Mouse (Mus musculus) limb, embryonic 14.5 days (tissue): ENCODE measurements around the gene Dync2h1. TPM values are rescaled to one million over a fixed set of nuclear protein-coding genes. Genes with fewer than 3 reads are reported as not detected.

ENCODE experiments used
- ATAC-seq: fragments of 200-750 bp; cut with Nextera tagmentation; 2 replicates; pipeline ENCODE4 v1.8.0; 2017; ENCODE audit warnings: low read depth, moderate number of reproducible peaks, moderate TSS enrichment; ENCODE audit not compliant: low FRiP score
- DNase-seq: peaks from one replicate; pipeline ENCODE4 v3.0.0-alpha.2; 2015; ENCODE audit warnings: low spot score
- H3K27ac ChIP-seq: fragments of 300-500 bp; sonication (generic); replicated peaks from 2 replicates; pipeline ENCODE4 v1.5.1; 2014; ENCODE audit warnings: low read depth, mild to moderate bottlenecking, low read length, moderate library complexity, mixed read lengths
- H3K27me3 ChIP-seq: fragments of 300-500 bp; sonication (generic); 2 replicates; pipeline ENCODE4 v1.6.1; 2014; ENCODE audit warnings: low read length, mixed read lengths; ENCODE audit not compliant: control insufficient read depth, insufficient read depth
- H3K36me3 ChIP-seq: fragments of 300-500 bp; sonication (generic); 2 replicates; pipeline ENCODE4 v1.6.1; 2014; ENCODE audit warnings: mild to moderate bottlenecking, low read length, moderate library complexity, mixed read lengths; ENCODE audit not compliant: control insufficient read depth, insufficient read depth
- H3K4me1 ChIP-seq: fragments of 300-500 bp; sonication (generic); 2 replicates; pipeline ENCODE4 v1.6.1; 2014; ENCODE audit warnings: antibody characterized with exemption, low read length, mixed read lengths; ENCODE audit not compliant: control insufficient read depth, insufficient read depth
- H3K4me2 ChIP-seq: fragments of 300-500 bp; sonication (generic); replicated peaks from 2 replicates; pipeline ENCODE4 v1.6.1; 2014; ENCODE audit warnings: low read depth, mild to moderate bottlenecking, low read length, moderate library complexity; ENCODE audit not compliant: severe bottlenecking
- H3K4me3 ChIP-seq: fragments of 300-500 bp; sonication (generic); replicated peaks from 2 replicates; pipeline ENCODE4 v1.5.1; 2014; ENCODE audit warnings: low read length
- H3K9ac ChIP-seq: fragments of 300-500 bp; sonication (generic); 2 replicates; pipeline ENCODE4 v1.6.1; 2014; ENCODE audit warnings: mild to moderate bottlenecking, low read depth, low read length, moderate library complexity; ENCODE audit not compliant: severe bottlenecking
- H3K9me3 ChIP-seq: fragments of 300-500 bp; sonication (generic); 2 replicates; pipeline ENCODE4 v1.6.1; 2016; ENCODE audit warnings: low read length; ENCODE audit not compliant: control insufficient read depth
- POLR2A ChIP-seq: fragments of 200-500 bp; IDR thresholded peaks from 2 replicates; pipeline ENCODE4 v1.8.0; 2012; ENCODE audit warnings: inconsistent platforms, mild to moderate bottlenecking, moderate library complexity, borderline replicate concordance; ENCODE audit not compliant: insufficient read depth, insufficient read length; ENCODE audit errors: extremely low read depth
- WGBS: fragments of 180-500 bp; shearing (Covaris S2); extraction: QIAGEN DNeasy Blood & Tissue Kit; methylation state at CpG from one replicate; pipeline ENCODE4 v1.1.7; 2014; 5-methylcytosine and 5-hydroxymethylcytosine counted together
- polyA plus RNA-seq, 2 experiments: library from polyadenylated mRNA; depleted of rRNA in 1 of 2; stranded (reverse) in 1 of 2; unstranded in 1 of 2; fragments of >200 nt; fragmentation: Nextera tagmentation in 1 of 2; extraction: Ambion mirVana in 1 of 2; gene quantifications; 2 replicates each; pipeline versions ENCODE4 v1.2.1 to v1.2.3; 2012 to 2014

Dync2h1 gene
- polyA plus RNA-seq, 2 experiments = 5.1 to 17.7 TPM

- H3K4me2 ChIP-seq = no peak overlapping the region
- ATAC-seq = no peak
- no peaks in the 10 kb centered on the region for H3K36me3 ChIP-seq
These were observed 168.6 kb downstream of the Dync2h1 start for GRCm38 (mm10) chr9:7015600-7015999.

GRCm38 (mm10) chr9:7014733-7015132, 169.5 kb downstream of the Dync2h1 start:
- DNase-seq (no peak), ATAC-seq (no peak)
- Histone ChIP-seq H3K4me2 (no peak overlapping the region), H3K36me3 (no peaks in the 10 kb centered on the region), H3K4me1 (no peaks in the 10 kb centered on the region), H3K4me3 (no peak overlapping the region), H3K27me3 (no peaks in the 10 kb centered on the region), H3K9ac (no peak overlapping the region), H3K9me3 (no peaks in the 10 kb centered on the region), H3K27ac (no peak overlapping the region)
- WGBS = 95% methylated on average over 1 of the region's 1 CpGs
- TF ChIP-seq POLR2A = no peak

More at GRCm38 (mm10) chr9:7015600-7015999, 168.6 kb downstream of the Dync2h1 start:
- Histone ChIP-seq H3K9me3 (no peaks in the 10 kb centered on the region), H3K27ac (no peak overlapping the region), H3K4me1 (no peaks in the 10 kb centered on the region), H3K9ac (no peak overlapping the region), H3K4me3 (no peak overlapping the region), H3K27me3 (no peaks in the 10 kb centered on the region)
- DNase-seq = no peak
- TF ChIP-seq POLR2A = no peak

GRCm38 (mm10) chr9:7009785-7010184, 174.5 kb downstream of the Dync2h1 start:
- H3K27me3 ChIP-seq = no peaks in the 10 kb centered on the region
- no peak overlapping the region for H3K27ac ChIP-seq
- 73% methylated on average over 3 of the region's 3 CpGs for WGBS
- H3K9ac ChIP-seq = no peak overlapping the region
- no peak overlapping the region for H3K4me2 ChIP-seq
- no peak for TF ChIP-seq POLR2A
- no peaks in the 10 kb centered on the region for H3K9me3 ChIP-seq
- no peak for ATAC-seq
- no peaks in the 10 kb centered on the region for H3K36me3 ChIP-seq
- DNase-seq = no peak
- no peak overlapping the region for H3K4me3 ChIP-seq
- H3K4me1 ChIP-seq = no peaks in the 10 kb centered on the region

- 80% methylated on average over 2 of the region's 2 CpGs for WGBS
- no peak overlapping the region for H3K9ac ChIP-seq
- H3K4me2 ChIP-seq = no peak overlapping the region
- H3K27me3 ChIP-seq = no peaks in the 10 kb centered on the region
- DNase-seq (no peak), ATAC-seq (no peak)
- H3K4me3 ChIP-seq = no peak overlapping the region
- no peak for TF ChIP-seq POLR2A
- peaks cover 10% of the 10 kb centered on the region for H3K36me3 ChIP-seq
- H3K9me3 ChIP-seq = no peaks in the 10 kb centered on the region
- no peak overlapping the region for H3K27ac ChIP-seq
- H3K4me1 ChIP-seq = no peaks in the 10 kb centered on the region
These were observed 189.4 kb downstream of the Dync2h1 start for GRCm38 (mm10) chr9:6994865-6995264.

DNA sequence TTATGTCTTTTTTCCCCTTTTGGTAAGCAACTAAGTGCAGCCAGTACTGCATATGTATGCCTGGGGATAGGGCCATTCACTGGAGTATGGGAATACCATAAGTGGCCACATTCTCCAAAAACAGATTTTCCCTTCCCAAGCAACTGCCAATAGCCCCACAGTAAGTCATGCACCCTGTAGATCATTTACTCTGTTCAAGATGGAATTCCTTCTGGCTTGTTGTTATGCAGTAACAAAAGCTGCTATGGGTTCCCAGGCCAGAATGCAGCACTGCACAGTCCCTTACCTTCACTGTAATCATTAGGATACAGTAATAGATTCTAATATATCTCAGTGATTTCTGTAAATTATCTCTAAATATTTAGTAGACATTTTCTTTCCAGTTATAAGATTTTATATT, 190.0 kb downstream of the Dync2h1 start:
- no peak for TF ChIP-seq POLR2A
- H3K4me2 ChIP-seq = no peak overlapping the region

More for the DNA sequence above, 190.0 kb downstream of the Dync2h1 start:
- no peak for DNase-seq
- Histone ChIP-seq H3K36me3 (peaks cover 10% of the 10 kb centered on the region), H3K27me3 (no peaks in the 10 kb centered on the region), H3K27ac (no peak overlapping the region), H3K4me1 (no peaks in the 10 kb centered on the region), H3K9me3 (no peaks in the 10 kb centered on the region), H3K9ac (no peak overlapping the region), H3K4me3 (no peak overlapping the region)
- no peak for ATAC-seq
